Mouse (Mus musculus): ENCODE measurements around the gene Rdh9. TPM values are rescaled to one million over a fixed set of nuclear protein-coding genes. Genes with fewer than 3 reads are reported as not detected.

Gene Rdh9
- polyA plus RNA-seq, 1 experiment from 2014 or later = 2.2 TPM

DNA sequence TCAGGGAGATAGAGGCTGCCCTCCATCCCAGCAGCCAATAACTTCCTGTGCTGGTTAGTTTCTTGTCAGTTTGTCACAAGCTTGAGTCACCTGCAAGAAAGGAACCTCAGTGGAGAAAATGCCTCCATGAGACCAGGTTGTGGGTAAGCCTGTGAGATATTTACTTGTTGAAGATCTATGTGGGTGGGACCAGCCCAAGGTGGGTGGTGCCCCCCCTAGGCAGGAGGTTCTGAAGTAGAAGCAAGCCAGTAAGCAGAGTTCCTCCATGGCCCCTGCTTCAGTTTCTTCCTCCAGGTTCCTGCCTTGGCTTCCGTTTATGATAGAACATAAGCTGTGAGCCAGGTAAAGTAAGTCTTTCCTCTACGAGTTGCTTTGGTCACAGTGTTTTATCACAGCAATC, 39.9 kb upstream of the Rdh9 start:
- Histone ChIP-seq H3K27ac (ENCODE audit: low read depth, low read length) (no peak overlapping the region; the same call in 1 of the 2 replicates), H3K9ac (ENCODE audit: low read depth, low read length) (no peak overlapping the region), H3K4me3 (ENCODE audit: low read depth, low read length) (no peak overlapping the region), H3K4me2 (replicated peaks; ENCODE audit: low read depth) (no peak overlapping the region), H3K36me3 (ENCODE audit: control insufficient read depth, insufficient read depth) (0 out of 2 replicates have a peak, but pooled peaks cover 2% of the 10 kb centered on the region), H3K9me3 (ENCODE audit: control insufficient read depth) (no peaks in the 10 kb centered on the region), H3K27me3 (replicated peaks; ENCODE audit: control insufficient read depth, insufficient read depth, low read length) (no peaks in the 10 kb centered on the region), H3K4me1 (replicated peaks; ENCODE audit: control insufficient read depth, insufficient read depth, low read length) (0 out of 2 replicates have a peak, but pooled peaks cover 3% of the 10 kb centered on the region)
- no peak for ATAC-seq
- no peak for TF ChIP-seq CTCF (IDR thresholded peaks at IDR 0.05; ENCODE audit: low read depth)
- 62% methylated on average over 2 of the region's 2 CpGs for WGBS

DNA sequence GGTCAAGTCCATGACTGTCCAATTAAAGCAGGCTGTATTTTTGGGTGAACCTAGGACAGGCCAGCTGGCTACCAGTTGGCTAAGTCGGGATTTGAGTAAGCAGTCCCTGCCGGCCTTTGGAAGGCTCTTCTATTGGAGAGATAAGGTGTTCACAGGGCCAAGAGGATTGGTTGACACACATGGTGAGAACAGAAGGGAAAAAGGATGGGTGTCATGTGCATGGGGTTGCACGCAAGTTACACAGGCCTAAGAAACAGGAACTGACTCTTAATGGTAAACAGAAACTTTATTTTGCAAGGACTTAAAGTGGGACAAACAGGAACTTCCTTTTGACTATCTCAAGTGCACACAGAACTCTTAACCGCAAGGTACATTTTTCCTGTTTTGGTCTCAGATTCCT, 39.3 kb upstream of the Rdh9 start:
- H3K27ac ChIP-seq (ENCODE audit: low read depth, low read length) = peak overlapping the region; percentile 21; the same call in 1 of the 2 replicates
- no peak overlapping the region for H3K4me2 ChIP-seq (replicated peaks; ENCODE audit: low read depth)
- ATAC-seq = no peak
- peaks cover 9% of the 10 kb centered on the region for H3K36me3 ChIP-seq (ENCODE audit: control insufficient read depth, insufficient read depth)
- H3K4me3 ChIP-seq (ENCODE audit: low read depth, low read length) = no peak overlapping the region
- H3K4me1 ChIP-seq (replicated peaks; ENCODE audit: control insufficient read depth, insufficient read depth, low read length) = 0 out of 2 replicates have a peak, but pooled peaks cover 3% of the 10 kb centered on the region
- no peak for TF ChIP-seq CTCF (IDR thresholded peaks at IDR 0.05; ENCODE audit: low read depth)
- H3K27me3 ChIP-seq (replicated peaks; ENCODE audit: control insufficient read depth, insufficient read depth, low read length) = no peaks in the 10 kb centered on the region
- H3K9ac ChIP-seq (ENCODE audit: low read depth, low read length) = no peak overlapping the region
- no peaks in the 10 kb centered on the region for H3K9me3 ChIP-seq (ENCODE audit: control insufficient read depth)
- 60% methylated on average over 4 of the region's 4 CpGs for WGBS

DNA sequence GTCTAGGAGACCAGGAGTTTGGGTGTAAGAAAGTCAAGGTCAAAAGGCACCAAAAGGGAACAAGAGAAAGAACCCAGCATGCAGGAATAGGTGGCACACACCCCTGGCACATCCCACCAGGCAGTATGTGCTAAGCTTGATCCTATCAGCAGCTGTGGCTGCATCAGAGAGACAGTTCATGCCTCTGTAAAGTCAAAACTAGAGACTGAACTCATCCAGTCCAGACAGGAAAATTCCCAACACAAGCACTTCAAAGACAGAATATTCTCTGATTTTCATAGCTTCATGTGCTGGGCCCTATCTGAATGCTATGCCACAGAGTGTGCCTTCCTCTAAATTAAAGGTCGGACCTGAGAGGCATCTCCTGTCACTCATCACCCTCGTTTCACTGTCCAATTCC, 38.6 kb upstream of the Rdh9 start:
- ATAC-seq = no peak
- peak overlapping the region; percentile 41; the same call in 1 of the 2 replicates for H3K27ac ChIP-seq (ENCODE audit: low read depth, low read length)
- WGBS = 38% methylated on average over 2 of the region's 2 CpGs

DNA sequence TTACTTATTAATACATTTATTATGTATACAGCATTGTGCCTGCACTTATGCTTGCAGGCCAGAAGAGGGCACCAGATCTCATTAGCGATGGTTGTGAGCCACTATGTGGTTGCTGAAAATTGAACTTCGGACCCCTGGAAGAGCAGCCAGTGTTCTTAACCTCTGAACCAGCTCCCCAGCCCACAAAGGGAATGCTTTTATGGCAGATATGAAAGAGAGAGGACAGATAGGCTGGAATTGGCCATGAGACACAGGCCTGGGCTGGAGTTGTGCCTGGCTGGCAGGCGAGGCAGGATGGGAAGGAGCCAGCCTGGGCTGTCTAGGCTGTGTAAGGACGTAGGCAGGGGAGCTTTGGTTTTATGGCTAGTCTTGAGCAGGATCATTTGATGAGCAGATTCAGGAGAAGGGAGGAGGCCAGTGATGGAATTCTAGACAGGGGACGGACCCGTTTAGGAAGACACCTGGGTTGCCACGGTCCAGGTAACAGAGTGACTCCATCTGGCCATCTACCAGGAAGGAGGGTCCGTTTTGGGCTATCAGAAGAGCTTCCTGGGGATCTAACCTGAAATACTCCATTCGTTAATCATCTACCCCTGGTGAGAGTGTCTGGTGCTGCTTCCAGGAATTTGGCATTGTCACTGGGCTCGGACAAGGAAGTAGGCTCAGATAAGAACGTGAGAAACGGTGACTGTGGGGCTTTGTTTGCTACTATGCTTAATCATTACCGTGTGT, 37.9 kb upstream of the Rdh9 start:
- TF ChIP-seq CTCF (IDR thresholded peaks at IDR 0.05; ENCODE audit: low read depth) = peak; percentile 87
- Histone ChIP-seq H3K27ac (ENCODE audit: low read depth, low read length) (peak overlapping the region; percentile 92), H3K36me3 (ENCODE audit: control insufficient read depth, insufficient read depth) (peaks cover 23% of the 10 kb centered on the region), H3K4me3 (ENCODE audit: low read depth, low read length) (peak overlapping the region; percentile 94; the same call in 1 of the 2 replicates), H3K27me3 (replicated peaks; ENCODE audit: control insufficient read depth, insufficient read depth, low read length) (no peaks in the 10 kb centered on the region), H3K9me3 (ENCODE audit: control insufficient read depth) (no peaks in the 10 kb centered on the region), H3K4me2 (replicated peaks; ENCODE audit: low read depth) (peak overlapping the region; percentile 80), H3K9ac (ENCODE audit: low read depth, low read length) (no peak overlapping the region), H3K4me1 (replicated peaks; ENCODE audit: control insufficient read depth, insufficient read depth, low read length) (0 out of 2 replicates have a peak, but pooled peaks cover 3% of the 10 kb centered on the region)
- WGBS = 19% methylated on average over 13 of the region's 13 CpGs
- peak; percentile 83 for ATAC-seq

More for the DNA sequence above, 38.6 kb upstream of the Rdh9 start:
- H3K9me3 ChIP-seq (ENCODE audit: control insufficient read depth) = no peaks in the 10 kb centered on the region
- H3K27me3 ChIP-seq (replicated peaks; ENCODE audit: control insufficient read depth, insufficient read depth, low read length) = no peaks in the 10 kb centered on the region
- no peak overlapping the region for H3K4me2 ChIP-seq (replicated peaks; ENCODE audit: low read depth)
- H3K36me3 ChIP-seq (ENCODE audit: control insufficient read depth, insufficient read depth) = peaks cover 15% of the 10 kb centered on the region
- 0 out of 2 replicates have a peak, but pooled peaks cover 3% of the 10 kb centered on the region for H3K4me1 ChIP-seq (replicated peaks; ENCODE audit: control insufficient read depth, insufficient read depth, low read length)
- no peak overlapping the region for H3K9ac ChIP-seq (ENCODE audit: low read depth, low read length)
- TF ChIP-seq CTCF (IDR thresholded peaks at IDR 0.05; ENCODE audit: low read depth) = no peak
- no peak overlapping the region for H3K4me3 ChIP-seq (ENCODE audit: low read depth, low read length)

DNA sequence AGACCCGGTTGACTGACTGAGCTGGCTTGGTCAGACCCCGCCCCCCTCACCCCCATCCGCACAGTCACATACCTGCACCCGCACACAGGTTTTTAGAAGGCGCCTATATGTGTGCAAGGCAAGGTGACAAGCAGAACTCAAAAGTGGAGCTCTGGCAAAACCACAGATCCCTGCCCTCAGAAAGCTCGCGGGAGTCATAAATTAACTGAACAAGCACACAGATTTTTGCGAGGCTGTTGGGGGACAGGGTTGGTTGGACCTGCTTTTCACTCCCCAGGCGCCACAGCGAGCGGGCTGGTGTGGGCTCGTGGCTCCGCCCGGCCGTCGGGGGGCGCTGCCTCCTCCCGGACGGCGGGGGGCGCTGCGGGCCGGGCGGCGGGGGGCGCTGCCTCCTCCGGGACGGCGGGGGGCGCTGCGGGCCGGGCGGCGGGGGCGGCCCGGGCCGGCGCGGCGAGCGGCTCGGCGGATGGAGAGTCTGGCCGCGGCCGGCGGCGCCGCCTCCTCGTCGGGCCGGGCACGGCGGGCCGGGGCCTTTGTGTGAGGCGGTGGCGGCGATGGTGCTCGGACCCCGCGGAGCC, 37.0 kb upstream of the Rdh9 start, which contains the start of gene Zbtb39:
Gene Zbtb39 (plus strand): TSS at position 456 of the 578 bp plus-strand sequence.
- peak within 1 kb of the TSS; percentile 92 for H3K27ac ChIP-seq (ENCODE audit: low read depth, low read length)
- 0 out of 2 replicates have a peak, but pooled peaks cover 3% of the 10 kb centered on the region for H3K4me1 ChIP-seq (replicated peaks; ENCODE audit: control insufficient read depth, insufficient read depth, low read length)
- H3K36me3 ChIP-seq (ENCODE audit: control insufficient read depth, insufficient read depth) = peaks cover 32% of the 10 kb centered on the region
- WGBS = under 1% methylated on average over 51 of the region's 61 CpGs
- peak; percentile 57 for ATAC-seq
- H3K4me3 ChIP-seq (ENCODE audit: low read depth, low read length) = peak within 1 kb of the TSS; percentile 94
- H3K9me3 ChIP-seq (ENCODE audit: control insufficient read depth) = no peaks in the 10 kb centered on the region
- H3K9ac ChIP-seq (ENCODE audit: low read depth, low read length) = peak within 1 kb of the TSS; percentile 98
- peak within 1 kb of the TSS; percentile 80 for H3K4me2 ChIP-seq (replicated peaks; ENCODE audit: low read depth)
- TF ChIP-seq CTCF (IDR thresholded peaks at IDR 0.05; ENCODE audit: low read depth) = peak; percentile 72
- H3K27me3 ChIP-seq (replicated peaks; ENCODE audit: control insufficient read depth, insufficient read depth, low read length) = no peaks in the 10 kb centered on the region

DNA sequence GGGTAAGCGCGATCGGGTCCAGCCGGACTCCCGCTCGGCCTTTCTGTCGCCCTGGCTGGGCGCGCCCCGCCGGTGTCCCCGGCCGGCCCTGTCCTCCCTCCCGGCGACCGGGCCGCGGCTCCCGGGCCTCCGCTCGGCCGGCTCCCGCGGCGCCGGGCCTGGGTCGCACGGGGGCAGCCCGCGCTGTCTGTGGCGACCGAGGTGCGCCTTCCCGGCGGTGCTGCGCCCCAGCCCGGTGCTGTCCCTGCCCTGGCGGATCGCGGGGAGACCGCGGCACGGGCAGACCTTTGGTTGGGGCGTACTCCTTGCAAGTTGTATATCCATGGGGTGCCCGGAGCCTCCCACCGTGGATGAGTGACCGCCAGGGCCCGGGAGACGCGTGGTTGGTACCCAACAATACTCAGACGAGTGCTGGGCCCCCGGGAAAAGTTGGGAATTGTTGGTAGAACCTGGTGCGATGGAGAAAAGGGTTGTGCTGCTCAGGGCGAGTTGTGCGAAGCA, 36.5 kb upstream of the Rdh9 start:
- Histone ChIP-seq H3K27ac (ENCODE audit: low read depth, low read length) (peak overlapping the region; percentile 92), H3K4me3 (ENCODE audit: low read depth, low read length) (peak overlapping the region; percentile 94), H3K9ac (ENCODE audit: low read depth, low read length) (peak overlapping the region; percentile 98), H3K9me3 (ENCODE audit: control insufficient read depth) (no peaks in the 10 kb centered on the region), H3K27me3 (replicated peaks; ENCODE audit: control insufficient read depth, insufficient read depth, low read length) (no peaks in the 10 kb centered on the region), H3K4me2 (replicated peaks; ENCODE audit: low read depth) (peak overlapping the region; percentile 80), H3K4me1 (replicated peaks; ENCODE audit: control insufficient read depth, insufficient read depth, low read length) (0 out of 2 replicates have a peak, but pooled peaks cover 3% of the 10 kb centered on the region), H3K36me3 (ENCODE audit: control insufficient read depth, insufficient read depth) (peaks cover 37% of the 10 kb centered on the region)
- peak; percentile 5; the same call in 1 of the 2 replicates for TF ChIP-seq CTCF (IDR thresholded peaks at IDR 0.05; ENCODE audit: low read depth)
- WGBS = under 1% methylated on average over 51 of the region's 55 CpGs
- peak; percentile 24 for ATAC-seq

Data from intestine, postnatal 0 days (tissue).